Mouse (Mus musculus) ES-E14 (cell line): ENCODE measurements around the gene Cspg4. TPM values are rescaled to one million over a fixed set of nuclear protein-coding genes. Genes with fewer than 3 reads are reported as not detected.
A peak's percentile ranks its signal among the peaks of the same experiment; 100 is the strongest.

Experiments used
- DNase-seq: peaks from one replicate; pipeline ENCODE4 v3.0.0-alpha.2; 2013; ENCODE audit warnings: low read depth, low spot score
- H3K27ac ChIP-seq: 2 replicates; pipeline ENCODE4 v1.5.1; 2012; ENCODE audit warnings: low read depth, mild to moderate bottlenecking, low read length, moderate library complexity, mixed read lengths; ENCODE audit not compliant: poor library complexity, insufficient read depth, severe bottlenecking
- H3K36me3 ChIP-seq: 2 replicates; pipeline ENCODE4 v1.6.1; 2012; ENCODE audit warnings: mild to moderate bottlenecking, low read length, moderate library complexity, mixed read lengths; ENCODE audit not compliant: control insufficient read depth, poor library complexity, insufficient read depth, severe bottlenecking
- H3K4me1 ChIP-seq, 2 experiments: fragments of 150-350 bp in 1 of 2; sonication (generic) in 1 of 2; 2 replicates each; pipeline ENCODE4 v1.6.1; 2012; ENCODE audit warnings: low read length in 2 of 2, mild to moderate bottlenecking in 1 of 2, mixed read lengths in 1 of 2; ENCODE audit not compliant: control insufficient read depth in 2 of 2, insufficient read depth in 2 of 2, poor library complexity in 1 of 2
- H3K4me3 ChIP-seq, 2 experiments: fragments of 150-350 bp in 1 of 2; sonication (generic) in 1 of 2; 2 replicates each; pipeline ENCODE4 v1.5.1; 2012; ENCODE audit warnings: low read length in 2 of 2, low read depth in 1 of 2, mild to moderate bottlenecking in 1 of 2, mixed read lengths in 1 of 2; ENCODE audit not compliant: insufficient read depth in 1 of 2, poor library complexity in 1 of 2, severe bottlenecking in 1 of 2
- H3K9ac ChIP-seq: 2 replicates; pipeline ENCODE4 v1.6.1; 2012; ENCODE audit warnings: low read depth, mild to moderate bottlenecking, low read length, mixed read lengths; ENCODE audit not compliant: poor library complexity, insufficient read depth, severe bottlenecking
- H3K9me3 ChIP-seq: fragments of 150-350 bp; sonication (generic); 2 replicates; pipeline ENCODE4 v1.6.1; 2012; ENCODE audit warnings: low read depth, mild to moderate bottlenecking, low read length; ENCODE audit not compliant: control insufficient read depth, insufficient read depth
- CHD2 ChIP-seq: IDR thresholded peaks from 2 replicates; pipeline ENCODE4 v1.6.1; 2014; ENCODE audit warnings: mild to moderate bottlenecking, low read depth, low read length, inconsistent platforms
- HCFC1 ChIP-seq: IDR thresholded peaks from 2 replicates; pipeline ENCODE4 v1.6.1; 2012; ENCODE audit warnings: low read length, inconsistent platforms, borderline replicate concordance; ENCODE audit not compliant: insufficient read depth
- MAFK ChIP-seq: IDR thresholded peaks from 2 replicates; pipeline ENCODE4 v1.6.1; 2014; ENCODE audit warnings: mild to moderate bottlenecking, low read depth, low read length, inconsistent platforms; ENCODE audit not compliant: insufficient read depth
- ZC3H11A ChIP-seq: IDR thresholded peaks from 2 replicates; pipeline ENCODE4 v1.6.1; 2012; ENCODE audit warnings: low read depth, mild to moderate bottlenecking, inconsistent platforms, low read length, borderline replicate concordance
- ZNF384 ChIP-seq: IDR thresholded peaks from 2 replicates; pipeline ENCODE4 v1.6.1; 2012; ENCODE audit warnings: low read depth, low read length, inconsistent platforms
- in situ Hi-C, 2 experiments: fragments of 600-800 bp; cut with MboI; formaldehyde crosslinking; loops; one replicate each; pipeline ENCODE4 v1.15.1; 2025; ENCODE audit warnings: low sequenced_read_pairs in 2 of 2, inconsistent platforms in 1 of 2; ENCODE audit not compliant: unreplicated experiment in 2 of 2
- total RNA-seq: library from RNA; depleted of rRNA; stranded (reverse); fragments of 300-350 nt; gene quantifications from 2 replicates; pipeline ENCODE4 v1.2.3, GENCODE M21; 2012; rRNA removed

Cspg4 gene
- total RNA-seq: 1.3 and 2.1 TPM in 2 replicates

DNA sequence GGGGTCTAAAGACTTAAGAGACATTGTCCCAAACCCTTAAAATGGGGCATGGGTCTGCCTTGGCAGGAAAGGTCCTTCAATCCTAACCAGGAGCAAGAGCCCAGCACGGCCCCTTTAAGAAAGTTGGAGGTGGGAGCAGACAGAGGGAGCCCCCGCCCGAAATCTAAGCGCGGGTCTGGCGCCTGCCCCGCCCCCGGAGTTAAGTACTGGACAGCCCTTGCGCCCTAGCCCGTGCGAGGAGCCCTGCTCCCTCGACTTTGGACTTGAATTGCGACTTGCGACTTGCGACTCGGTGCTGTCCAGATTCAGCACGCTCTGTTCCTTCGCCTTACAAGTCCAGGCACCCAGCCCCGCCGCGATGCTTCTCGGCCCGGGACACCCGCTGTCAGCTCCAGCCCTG, at the start of gene Cspg4:
Gene Cspg4, plus strand, starts transcription at position 202 of the 400 bp plus-strand sequence.
- Histone ChIP-seq H3K9me3 (no peaks in the 10 kb centered on the region), H3K9ac (no peak within 1 kb of the TSS), H3K4me1 (peaks cover 6 to 17% of the 10 kb centered on the region in 2 experiments), H3K4me3 (peak within 1 kb of the TSS; percentile 3 to 40; a peak in 2 of 4 replicates), H3K27ac (no peak within 1 kb of the TSS), H3K36me3 (no peaks in the 10 kb centered on the region)
- TF ChIP-seq ZC3H11A: no peak
- TF ChIP-seq MAFK: no peak
- TF ChIP-seq CHD2: no peak
- TF ChIP-seq HCFC1: no peak
- no peak for TF ChIP-seq ZNF384
- in situ Hi-C loops: no loop called here
- DNase-seq: no peak

DNA sequence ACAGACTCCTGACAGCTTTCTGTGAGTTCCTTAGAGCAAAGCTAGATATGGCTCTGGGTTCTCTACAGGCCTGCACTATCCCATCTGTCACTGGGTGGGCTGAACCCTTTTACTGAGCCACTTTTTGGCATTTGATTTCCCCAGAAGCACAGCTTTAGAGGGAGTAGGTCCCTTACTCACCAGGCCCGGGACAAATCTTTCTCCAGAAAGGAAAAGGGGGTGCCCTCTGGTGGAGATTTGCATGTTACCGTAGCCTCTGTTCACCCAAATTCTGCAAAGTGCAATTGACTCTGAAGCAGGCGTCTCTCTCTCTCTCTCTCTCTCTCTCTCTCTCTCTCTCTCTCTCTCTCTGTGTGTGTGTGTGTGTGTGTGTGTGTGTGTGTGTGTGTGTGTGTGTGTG, 39.9 kb upstream of the Cspg4 start:
- Histone ChIP-seq H3K36me3 (no peaks in the 10 kb centered on the region), H3K9ac (no peak overlapping the region), H3K4me1 (peaks cover 0 to 2% of the 10 kb centered on the region in 2 experiments; a peak in 1 of 4 replicates), H3K27ac (no peak overlapping the region), H3K4me3 (no peak overlapping the region), H3K9me3 (no peaks in the 10 kb centered on the region)
- in situ Hi-C loops: no loop called here
- DNase-seq: no peak
- TF ChIP-seq CHD2 (no peak), ZNF384 (no peak), MAFK (no peak), ZC3H11A (no peak), HCFC1 (no peak)

DNA sequence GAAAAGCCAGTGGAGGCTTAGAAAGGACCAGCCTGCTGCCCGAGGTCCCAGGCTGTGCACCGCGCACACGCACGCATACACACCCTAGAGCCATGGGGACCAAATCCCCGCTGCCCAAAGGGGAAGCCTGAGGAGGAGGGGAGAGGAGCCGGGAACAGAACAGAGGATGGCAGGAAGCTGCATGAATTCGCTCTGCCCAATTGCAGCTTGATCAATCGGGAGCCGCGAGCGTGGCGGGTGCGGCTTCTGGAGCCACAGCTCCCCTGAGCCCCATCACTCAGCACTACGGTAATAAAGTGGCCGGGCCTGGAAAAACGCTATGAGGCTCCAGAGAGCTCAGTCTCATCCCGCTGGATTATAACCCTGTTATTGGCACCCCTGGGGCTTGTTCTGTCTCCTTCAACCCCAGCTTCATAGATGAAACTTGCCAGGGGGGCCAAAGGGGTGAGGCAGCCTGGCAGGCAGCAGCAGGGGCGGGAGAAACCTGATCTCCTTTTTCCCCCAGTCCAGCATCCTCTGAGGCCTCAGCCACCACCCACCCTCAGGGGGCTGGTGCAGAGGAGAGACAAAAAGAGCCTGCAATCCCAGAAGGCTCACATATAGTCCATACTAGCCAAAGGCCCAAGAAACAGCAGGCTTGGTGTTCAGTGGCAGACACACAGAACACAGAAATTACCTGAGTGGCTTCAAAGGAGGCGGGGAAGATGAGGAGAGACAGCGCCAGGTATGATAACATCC, 39.2 kb upstream of the Cspg4 start:
- H3K4me3 ChIP-seq: peak overlapping the region; percentile 25 to 38
- no peaks in the 10 kb centered on the region for H3K9me3 ChIP-seq
- no peak overlapping the region for H3K9ac ChIP-seq
- no peak for TF ChIP-seq CHD2
- no peaks in the 10 kb centered on the region for H3K36me3 ChIP-seq
- H3K4me1 ChIP-seq: peaks cover 0 to 6% of the 10 kb centered on the region in 2 experiments; a peak in 2 of 4 replicates
- in situ Hi-C loops: no loop called here
- no peak for DNase-seq
- H3K27ac ChIP-seq: no peak overlapping the region

DNA sequence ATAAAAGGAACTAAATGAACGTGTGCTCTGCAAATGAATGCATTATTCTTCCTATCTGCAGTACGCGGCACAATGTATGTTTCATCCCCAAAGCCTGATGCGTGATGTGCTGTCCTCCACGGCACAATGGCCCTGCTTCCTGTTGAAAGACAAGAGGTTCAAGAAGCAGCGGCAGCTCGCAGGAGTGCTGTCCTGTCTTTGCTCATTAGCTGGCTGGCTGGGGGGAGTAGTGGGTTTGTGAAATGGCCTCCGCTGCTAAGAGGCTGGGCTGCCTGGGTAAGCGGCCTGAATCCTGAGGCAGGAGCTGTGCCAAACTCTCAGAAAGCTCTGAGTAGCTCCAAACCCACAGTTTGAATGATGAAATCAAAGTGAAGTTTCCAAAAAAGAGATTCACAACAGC, 36.7 kb upstream of the Cspg4 start:
- no peak overlapping the region for H3K9ac ChIP-seq
- peaks cover 0 to 6% of the 10 kb centered on the region in 2 experiments; a peak in 2 of 4 replicates for H3K4me1 ChIP-seq
- no peak for TF ChIP-seq CHD2
- no peak for TF ChIP-seq ZNF384
- no peak for TF ChIP-seq HCFC1
- no peak for TF ChIP-seq ZC3H11A
- no peak for TF ChIP-seq MAFK
- H3K4me3 ChIP-seq: no peak overlapping the region
- no peak for DNase-seq
- in situ Hi-C loops: no loop called here
- H3K9me3 ChIP-seq: no peaks in the 10 kb centered on the region
- H3K27ac ChIP-seq: no peak overlapping the region
- no peaks in the 10 kb centered on the region for H3K36me3 ChIP-seq
